Mouse (Mus musculus): ENCODE data around the gene Gm17349.

DNA sequence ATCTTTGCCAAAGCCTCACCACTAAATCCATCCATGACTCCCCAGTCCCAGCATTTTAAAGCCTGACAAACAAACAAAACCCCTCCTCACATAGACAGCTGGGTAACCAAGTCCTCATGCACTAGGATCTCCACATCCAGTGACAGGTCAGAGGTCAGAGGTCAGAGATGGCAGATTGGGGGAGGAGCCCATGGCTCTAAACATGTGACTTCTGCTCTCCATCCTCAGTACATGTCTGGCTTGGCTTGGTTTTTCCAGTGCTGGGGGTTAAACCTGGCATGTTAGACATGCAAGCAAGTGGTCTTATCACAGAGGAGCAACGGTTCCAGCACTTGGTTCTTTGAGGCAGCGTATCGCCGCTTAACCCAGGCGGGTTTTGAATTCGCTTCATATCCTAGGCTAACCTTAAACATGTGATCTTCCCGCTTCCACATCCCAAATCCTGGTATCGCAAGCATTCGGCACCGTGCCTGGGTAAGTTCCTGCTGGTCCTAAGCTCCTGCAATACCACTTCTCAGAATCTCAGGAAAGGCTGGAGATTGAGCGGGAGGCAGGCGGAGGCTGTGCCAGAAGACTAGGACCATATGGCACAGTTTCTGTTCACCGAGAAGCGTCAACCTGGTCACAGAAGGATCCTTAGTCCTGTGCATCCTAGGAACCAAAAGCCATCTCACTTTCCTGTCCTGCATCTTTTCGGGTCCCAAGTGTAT is 44.0 kb downstream of the Gm17349 start:
- TF ChIP-seq CTCF (IDR thresholded peaks at IDR 0.05; ENCODE audit: extremely low read depth, insufficient read depth, insufficient read length, insufficient replicate concordance) (no peak), POLR2A (IDR thresholded peaks at IDR 0.05; ENCODE audit: low read depth, low read length) (no peak)

Measured in spleen, adult 2 months (tissue).